Mouse (Mus musculus) liver (tissue): ENCODE measurements around the gene Pnpo.
A peak's percentile ranks its signal among the peaks of the same experiment; 100 is the strongest.

ENCODE experiments used
- DNase-seq: peaks from one replicate; pipeline ENCODE4 v3.0.0-alpha.2; 2020; ENCODE audit warnings: mixed read lengths

Gene Pnpo

DNA sequence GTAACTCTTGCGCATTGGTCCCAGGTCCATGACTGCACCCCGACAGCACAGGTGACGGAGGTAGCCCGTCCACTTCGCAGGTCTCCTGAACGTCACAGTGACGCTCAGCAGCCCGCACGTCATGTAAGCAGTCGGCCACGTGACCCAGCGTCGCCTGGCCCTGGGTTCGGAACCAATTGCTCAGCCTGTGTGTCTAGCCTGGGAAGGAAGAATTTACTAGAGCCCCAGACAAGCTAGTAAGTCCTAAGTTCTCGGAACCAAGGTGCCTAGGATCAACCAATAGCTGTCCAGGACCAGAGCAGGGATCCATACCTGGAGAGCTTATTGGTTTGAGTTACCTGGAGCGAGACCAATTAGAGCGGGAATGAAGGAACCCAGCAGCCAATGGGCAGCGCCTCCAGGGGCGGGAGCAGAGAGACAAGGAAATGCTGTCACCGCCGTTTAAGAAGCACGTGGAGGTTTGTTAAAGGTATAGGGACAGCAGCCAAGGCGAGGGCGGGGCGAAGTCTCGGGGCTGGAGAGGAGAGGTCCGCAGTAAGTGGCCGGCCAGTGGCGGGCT, at the start of gene Pnpo:
Gene Pnpo, minus strand, starts transcription at position 241 of the 559 bp plus-strand sequence.
- peak; percentile 95 for DNase-seq

DNA sequence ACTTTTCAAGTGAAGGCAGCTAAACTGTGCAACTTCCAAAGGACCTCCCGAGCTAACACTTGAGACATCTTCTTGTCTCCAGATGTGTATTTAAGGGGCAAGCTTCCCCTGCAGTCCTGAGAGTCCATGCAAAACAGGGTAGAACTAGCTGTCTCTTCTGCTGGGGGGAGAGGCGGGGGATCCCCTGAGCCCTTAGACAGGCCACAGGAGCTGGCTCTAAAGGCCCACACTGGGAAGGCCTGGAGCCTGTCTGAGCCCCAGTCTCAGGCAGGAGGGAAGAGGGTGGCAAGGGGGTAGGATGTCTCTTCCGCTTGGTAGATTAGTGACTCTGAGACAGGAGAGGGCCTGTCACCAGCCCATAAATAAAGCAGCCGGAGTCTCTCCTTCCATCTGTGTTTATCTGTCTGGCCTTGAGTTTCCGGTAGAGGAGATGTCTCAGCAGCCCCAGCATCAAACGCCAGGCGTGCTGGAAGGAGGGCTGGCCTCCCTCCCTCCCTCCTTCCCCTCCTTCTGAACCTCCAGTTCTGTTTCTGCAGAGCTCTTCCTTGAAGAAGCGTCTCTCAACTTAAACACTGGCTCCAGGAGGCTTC, 49.0 kb upstream of the Pnpo start:
- DNase-seq, result peak; percentile 35

DNA sequence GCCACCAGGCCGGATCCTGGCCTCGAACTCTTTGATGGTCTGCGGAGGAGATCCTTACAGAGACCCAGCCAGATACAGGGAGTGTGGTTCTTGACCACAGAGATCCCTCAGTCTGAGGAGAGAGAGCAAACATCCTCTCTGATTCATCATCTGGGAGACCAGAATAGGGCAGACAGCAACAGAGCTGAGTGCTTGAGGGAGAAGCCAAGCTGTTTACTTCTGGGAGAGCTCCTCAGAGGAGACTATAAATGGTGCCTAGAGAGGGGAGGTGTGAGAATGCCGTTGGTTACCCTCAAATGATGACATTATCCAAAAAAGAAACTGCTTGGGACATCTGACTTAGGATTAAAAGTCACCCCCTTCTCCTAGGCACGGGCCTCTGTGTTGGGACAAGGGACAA, 47.7 kb upstream of the Pnpo start:
- DNase-seq, result no peak

DNA sequence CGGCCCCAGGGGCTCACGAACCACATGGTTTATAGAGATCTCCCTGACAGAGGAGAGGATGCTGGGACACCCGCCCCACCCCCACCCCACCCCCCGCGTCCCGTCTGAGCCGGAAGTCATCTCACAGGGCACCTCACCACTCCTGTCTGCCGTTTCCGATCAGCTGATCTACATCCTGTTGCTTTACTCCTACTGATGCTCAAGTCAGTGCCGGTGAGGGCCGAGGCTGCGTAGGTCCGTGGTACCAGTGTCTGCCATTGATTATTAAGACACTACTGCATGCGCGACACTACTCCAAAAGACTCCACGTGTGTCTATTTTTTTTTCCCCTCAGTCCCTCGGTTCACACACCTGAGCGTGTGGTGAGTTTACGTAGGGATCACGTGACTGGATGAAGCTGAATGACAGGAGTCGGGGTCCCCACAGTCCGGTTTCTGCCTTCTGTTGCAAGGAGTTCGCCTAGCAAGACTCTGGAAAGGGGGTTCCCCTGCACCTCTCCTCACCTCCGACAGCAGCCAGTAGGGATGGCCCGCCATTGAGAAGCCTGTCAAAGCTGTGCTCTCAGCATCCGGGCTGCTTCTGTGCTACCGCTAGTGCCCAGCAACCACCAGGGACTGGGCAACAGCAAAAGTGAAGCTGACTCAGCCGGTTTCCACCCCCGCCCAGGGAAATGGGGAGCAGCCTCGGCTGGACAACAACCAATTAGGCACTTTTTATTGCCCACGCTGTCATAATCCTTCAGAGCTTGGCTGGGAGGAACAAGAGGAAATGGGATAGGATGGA, 44.3 kb upstream of the Pnpo start:
- no peak for DNase-seq

DNA sequence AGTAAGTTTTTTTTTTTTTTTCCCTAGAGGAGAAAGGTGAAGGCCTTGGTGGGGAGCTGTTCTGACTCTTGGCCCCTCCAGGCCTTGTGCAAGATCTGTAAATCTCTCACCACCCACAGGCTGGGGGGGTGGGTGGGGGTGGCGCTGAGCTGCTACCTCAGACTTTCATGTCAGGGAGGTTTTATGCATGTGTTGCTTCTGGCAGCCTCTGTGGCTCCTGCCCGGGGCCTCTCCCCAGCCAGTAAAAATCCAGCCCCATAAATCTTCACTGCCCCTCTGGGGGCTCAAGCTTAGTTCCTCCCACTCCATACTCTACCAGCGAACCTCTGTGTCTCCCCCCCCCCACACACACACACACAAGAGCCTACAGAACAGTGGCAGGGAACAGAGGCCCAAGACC, 42.7 kb upstream of the Pnpo start:
- DNase-seq, result no peak

DNA sequence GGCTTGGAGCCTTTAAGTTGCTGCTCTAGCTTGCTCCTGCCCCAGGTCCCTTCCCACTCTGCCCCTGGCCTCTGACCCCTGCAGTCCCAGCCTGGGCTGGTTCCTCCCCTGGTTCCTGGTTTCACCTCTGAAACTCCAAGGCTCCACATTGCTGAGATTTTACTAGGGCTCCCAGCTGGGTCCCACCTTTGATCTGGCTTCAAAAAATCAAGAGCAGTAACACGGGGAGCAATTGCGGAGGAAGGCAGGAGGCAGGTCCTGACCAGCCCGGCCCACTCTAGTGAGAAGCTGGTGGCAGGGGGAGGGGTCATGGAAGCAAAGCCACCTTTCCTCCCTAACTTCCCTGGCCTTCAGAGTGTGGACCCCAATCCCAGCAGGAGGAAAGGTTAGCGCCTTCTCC, 41.1 kb upstream of the Pnpo start:
- DNase-seq, result no peak

DNA sequence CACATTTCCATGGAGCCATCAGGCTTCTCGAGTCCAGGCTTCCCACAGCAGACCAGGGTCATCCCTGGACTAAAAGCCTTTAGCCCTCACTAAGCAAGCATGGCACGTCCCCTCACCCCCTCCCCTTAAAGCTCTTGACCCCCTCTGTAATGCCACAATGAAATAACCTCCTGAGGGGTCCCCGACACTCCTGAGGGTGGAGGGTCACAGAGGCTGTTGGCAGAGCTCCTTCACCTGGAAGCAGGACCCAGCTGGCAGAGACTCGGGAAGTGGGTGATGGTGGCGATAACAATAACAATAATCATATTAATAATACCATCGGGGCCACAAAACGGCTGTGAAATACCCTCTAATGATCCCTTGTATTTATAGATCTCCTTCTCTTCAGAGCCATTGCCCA, 39.1 kb upstream of the Pnpo start, which contains the start of gene Sp2:
Gene Sp2, minus strand, starts transcription at position 101 of the 400 bp plus-strand sequence.
- no peak for DNase-seq

DNA sequence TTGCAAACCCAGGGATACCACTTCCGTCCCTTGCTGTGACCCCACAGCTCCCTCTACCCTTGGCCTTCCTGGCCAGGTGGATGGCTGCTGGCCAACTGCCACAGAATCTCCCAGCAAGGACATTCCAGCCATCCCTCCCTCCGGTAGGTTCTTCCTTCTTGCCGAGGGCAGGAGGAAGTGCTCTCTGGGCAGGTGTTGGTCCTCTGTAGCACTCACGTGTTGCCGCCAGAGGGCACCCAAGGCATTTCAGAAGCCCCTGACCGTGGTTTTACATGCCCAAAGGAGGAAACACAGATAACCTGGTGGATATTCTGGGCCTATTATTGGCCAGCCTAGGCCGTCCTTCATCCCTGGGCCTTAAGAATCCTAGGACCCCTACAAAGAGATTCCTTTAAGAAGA, 38.6 kb upstream of the Pnpo start:
- peak; percentile 79 for DNase-seq

DNA sequence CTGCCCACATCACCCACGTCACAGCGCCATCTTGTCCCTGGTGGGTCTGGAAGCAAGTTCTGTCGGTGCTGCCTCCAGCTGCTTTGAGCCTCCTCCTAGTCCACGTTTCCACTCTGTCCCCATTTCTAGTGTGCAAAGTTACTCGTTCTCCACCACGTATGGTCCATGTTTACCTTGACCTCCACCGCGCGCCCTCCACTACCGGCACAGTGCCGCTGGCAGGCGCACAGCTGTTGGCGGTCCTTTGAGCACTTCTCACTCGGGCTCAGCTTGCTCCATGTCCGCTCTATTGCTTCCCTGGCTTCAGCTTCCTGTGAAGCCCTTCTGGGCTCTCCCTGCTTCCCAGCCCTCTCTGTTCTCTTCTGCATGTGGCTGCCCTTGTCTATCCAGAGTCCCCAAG, 37.7 kb upstream of the Pnpo start:
- no peak for DNase-seq

DNA sequence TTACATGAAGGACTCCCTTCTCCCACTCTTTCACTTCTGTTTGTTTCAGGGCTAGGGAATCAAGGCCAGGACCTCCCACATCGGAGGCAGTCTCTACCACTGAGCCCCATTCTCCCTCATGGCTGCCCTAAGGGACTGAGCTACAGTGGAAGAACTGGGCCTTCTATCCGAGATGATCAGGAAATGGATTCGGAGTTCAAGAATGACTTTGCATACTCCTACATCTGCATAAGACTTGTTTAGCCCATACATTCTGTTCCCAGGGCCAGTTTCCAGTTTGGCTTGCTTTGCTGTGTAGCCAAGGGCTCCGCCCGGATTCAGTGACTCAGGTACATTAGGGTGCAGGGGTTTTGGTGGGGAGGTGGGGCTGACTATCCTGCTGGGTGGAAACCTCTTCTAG, 36.2 kb upstream of the Pnpo start:
- DNase-seq, result no peak

DNA sequence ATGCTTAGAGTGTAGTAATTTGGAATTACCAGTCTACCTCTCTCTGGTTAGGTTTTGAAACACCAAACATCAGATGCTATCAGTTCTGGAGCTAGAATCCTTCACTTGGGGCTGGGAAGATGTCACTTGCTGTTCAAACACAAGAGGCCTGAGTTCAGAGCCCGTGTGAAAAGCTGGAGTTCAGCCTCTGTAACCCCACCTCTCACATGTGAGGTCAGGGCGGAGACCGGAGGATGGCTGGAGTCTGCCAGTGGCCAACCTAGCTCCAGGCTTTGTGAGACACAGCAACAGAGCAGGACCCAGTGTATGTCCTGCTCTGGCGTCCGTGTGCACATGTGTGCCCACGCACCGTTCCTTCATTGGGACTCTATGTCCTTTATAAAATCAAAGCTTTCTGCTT, 35.5 kb upstream of the Pnpo start:
- no peak for DNase-seq

DNA sequence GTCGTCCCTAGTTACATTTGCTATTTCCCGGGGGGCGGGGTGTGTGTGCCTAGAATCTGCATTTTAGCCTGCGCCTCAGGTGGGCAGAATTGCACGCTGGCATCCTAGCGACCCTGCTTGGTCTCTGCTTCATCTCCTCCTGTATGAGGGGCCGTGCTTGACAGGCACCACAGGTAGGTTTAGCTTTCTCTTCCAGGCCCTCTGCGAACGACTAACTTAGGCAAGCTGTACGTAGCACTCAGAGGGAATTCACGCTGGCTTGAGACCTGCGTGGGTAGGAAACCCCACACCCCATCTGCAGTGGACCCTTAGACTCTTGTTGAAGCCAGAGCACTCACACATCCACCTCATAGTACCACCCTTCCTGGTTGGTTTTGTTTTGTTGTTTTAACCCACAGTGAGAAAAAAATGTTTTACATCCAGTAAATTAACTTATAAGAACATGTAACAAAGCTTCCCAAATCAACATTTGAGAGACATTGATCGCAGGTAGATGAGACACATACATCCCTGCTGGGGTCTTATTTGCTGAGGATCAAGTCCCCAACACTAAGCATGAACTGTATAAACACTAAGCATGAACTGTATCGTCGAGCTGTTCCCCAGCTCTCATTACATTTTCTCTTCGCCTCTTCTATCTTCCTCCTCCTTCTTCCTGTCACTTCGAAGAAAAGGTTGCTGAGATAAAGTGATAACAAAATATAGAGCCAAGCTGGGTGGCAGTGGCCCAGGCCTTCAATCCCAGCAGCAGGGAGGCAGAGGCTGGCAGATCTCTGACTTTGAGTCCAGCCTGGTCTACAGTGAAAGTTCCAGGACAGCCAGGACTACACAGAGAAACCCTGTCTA, 34.8 kb upstream of the Pnpo start:
- DNase-seq, result no peak

DNA sequence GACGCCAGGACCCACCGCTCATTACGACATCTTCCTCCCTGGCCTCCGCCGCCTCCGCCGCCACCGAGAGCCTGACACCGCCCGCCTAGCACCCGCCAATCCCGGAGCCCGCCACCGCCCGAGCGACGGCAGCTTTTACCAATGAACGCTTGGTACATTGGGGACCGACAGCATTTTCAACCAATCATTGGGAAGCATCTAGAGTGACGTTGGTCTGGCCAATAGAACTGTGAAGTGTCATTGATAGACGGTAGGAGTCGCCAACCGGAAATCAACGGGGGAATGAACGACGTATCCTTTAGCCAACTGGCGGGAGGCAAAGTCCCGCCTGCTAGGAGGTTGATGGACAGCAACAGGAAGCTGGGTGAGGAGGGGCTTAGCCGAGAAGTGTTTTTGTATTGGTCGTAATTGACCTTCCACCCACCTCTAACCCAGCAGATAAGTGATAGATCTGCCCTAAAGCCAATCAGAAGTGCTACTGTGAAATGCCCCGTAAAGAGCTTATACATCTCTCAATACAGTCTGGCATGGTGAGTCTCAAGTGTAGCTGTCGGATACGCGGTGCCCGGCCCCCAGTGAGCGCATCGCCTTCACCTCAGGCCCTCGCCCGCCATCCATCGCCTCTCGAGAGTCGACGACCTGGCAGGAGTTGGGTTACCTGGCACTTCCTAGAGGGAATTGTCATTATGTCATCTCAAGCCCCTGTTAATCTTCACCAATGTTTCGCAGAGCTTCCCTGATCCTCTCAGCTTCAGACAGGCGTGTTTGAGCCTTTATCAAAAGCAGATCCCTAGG, 34.0 kb upstream of the Pnpo start:
- peak; percentile 99 for DNase-seq

DNA sequence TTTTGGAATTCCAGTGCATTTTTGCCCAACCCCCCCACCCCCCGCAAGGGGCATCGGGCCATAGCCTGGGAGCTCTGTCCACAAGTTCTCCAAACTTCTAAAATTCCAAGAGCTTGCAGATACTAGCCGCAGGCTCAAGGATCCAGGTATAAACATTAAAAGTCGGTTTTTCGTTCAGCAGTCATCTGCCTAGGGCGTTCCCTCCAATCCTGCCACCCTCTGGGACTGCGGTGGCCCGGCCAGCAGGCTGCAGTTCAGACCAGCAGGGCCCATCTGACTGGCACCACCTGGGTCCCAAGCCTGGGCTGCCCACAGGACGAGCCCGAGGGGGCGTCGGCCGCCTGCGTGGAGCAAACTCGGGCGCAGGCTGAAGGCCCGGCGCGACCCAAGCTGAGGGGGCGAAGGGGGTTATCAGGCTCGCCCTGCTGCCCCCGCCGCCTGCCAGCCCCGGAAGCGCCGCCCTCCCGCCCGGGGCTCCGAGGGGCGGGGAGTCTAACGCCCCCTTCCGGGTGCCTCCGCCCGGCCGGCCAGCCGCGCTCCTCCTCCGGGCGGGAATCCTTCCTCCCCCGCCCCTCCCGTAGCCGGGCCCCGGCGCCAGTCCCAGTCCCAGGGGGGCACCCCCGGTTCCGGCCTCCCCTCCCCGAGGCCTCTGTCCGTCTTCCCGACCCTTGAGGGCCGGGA, 33.3 kb upstream of the Pnpo start:
- peak; percentile 90 for DNase-seq

DNA sequence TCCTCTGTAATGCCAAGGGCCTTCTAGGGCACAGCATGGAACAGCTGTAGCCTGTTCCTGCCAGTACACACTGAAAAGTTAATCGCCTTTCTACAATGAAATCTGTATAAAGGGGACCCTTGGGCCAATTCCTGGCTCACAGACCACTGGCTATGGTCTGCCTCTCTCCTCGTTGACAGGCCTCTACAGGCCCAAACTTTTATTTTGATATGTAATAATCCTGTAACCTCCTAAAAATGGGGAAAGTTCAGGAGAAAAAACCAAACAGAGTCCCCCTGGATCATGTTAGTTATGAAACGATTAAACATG, 32.5 kb upstream of the Pnpo start:
- no peak for DNase-seq

DNA sequence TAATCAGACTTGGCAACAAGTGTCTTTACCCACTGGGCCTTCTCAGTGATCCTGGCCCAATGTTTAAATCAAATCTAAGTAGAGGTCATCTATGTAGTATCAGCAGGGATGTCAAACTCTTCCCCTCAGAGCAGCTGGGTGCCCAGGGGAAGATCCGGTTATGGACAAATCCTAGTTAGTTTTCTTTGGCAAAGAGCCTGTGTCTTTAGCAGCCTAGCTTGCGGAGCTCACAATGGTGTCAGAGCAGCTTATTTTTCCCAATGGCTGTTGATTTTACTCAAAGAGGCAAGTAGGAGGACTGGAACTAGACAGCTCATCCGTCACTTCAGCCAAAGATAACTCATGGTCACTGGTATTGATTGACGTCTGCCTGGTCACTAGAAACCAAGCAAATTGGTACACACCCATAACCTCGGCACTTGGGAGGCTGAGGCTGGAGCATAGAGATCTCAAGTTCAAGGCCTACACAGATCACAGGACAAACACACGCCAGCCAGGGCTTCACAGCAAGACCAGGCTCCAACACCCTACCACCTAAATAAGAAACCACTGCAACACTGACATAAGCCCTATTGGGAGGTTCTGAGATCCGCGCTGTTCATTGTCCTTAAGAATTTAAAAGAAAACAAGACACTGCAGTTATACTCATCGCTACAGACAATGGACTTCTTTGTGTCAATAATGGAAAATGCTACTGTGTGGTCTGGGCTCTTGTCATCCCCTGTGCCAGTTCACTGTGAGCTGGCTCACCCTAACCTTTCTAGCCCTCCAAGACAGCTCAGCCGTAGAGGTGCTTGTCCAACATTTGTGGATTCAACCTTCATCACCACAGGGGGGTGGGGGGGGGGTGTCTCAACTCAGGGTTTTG, 32.0 kb upstream of the Pnpo start:
- no peak for DNase-seq

DNA sequence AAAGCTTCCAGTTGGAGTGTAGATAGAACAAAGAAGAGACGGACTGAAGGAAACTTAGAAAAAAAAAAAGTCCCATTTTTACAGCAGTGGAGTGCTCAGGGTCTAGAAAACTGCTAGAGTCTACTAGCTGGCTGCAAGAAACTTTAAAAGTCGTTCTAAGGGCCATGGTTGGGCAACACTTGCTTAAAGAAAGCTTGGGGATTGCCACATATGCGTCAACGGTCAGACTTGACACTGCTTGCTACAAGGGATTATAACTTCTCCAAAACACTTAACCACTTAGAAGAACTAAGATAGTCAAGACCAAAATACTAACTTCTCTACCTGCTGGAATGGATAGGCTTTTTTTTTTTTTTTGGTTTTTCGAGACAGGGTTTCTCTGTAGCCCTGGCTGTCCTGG, 31.0 kb upstream of the Pnpo start:
- no peak for DNase-seq

DNA sequence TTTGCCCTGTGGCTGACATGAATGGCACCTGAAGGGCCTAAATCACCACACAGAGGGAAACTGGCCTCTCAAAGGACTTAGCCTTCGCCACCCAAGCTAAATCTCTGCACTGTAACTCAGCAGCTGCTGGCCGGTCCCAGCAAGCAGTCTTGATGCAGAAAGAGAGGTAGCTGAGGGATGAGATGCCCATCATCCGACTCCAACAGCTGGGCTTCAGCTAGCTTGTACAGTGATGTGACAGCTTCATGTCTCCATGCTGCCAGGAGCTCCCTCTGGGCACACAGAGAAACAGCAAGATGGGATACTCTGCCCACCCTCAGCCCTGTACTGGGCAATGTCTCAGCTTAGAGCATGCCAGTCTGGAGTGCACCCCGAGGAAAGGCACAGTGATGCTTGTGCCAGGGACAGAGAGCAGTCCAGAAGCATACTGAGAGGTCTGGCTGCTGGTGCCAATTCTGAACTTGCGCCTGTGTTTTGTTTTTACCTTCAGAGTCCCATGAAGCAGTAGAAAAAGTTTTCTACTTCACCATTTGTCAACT, 29.7 kb upstream of the Pnpo start:
- DNase-seq, result no peak

DNA sequence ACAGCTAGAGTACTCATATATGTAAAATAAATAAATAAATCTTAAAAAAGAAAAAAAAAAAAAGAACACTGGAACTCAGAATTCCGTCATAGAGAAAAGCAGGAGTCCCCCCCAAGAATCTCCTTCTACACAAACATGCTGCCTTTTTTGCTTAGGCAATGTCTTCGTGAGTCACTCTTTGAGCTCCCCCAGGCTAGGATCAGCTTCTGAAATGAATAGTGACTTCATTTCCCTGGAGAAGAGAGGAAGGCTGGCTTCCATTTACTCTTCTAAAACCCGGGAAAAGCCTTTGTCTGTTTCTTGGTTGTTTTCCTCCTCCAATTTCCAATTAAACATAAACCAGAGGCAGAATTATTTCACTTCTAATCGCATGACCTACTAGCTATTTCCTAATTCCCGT, 29.1 kb upstream of the Pnpo start:
- no peak for DNase-seq

DNA sequence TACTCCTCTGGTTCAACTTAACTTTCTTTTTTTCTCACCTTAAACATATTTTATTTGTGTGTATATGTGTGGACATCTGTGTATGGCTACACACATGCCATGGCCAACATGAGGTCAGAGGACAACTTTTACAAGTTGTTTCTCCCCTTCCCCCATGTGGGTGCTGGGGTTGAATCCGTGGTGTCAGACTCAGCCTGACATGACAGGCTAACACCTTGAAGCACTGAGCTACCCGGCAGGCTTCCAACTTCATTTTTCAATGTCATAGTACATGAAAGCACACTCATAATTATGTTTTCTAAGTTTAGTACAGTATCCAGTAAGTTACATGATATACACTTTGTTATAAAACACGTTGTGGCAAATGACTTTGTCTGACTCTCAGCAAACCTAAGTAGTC, 26.6 kb upstream of the Pnpo start:
- no peak for DNase-seq

DNA sequence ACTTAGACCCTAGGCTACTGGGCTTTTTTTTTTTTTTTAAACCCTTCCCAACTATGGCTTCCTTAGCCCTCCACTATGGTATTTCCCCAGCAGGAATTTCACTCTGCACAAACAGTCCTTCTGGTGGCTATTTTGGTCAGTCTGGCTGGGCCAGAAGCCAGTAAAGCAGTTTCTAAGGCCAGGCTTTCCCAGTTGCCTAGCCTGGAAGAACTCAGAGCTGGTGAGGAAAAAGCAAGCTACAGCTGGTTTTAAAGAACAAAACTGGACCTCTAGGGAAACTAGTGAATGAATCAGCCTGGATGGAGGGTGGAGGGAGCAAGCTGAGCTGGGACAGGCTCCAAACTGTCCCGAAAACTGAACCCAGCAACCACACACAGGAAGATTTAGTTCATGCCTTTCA, 26.0 kb upstream of the Pnpo start:
- no peak for DNase-seq
